Mouse (Mus musculus) CH12.LX (cell line): ENCODE data around the gene Ulk4. TPM values are rescaled to one million over a fixed set of nuclear protein-coding genes. Genes with fewer than 3 reads are reported as not detected.

ENCODE experiments used
- DNase-seq: peaks from one replicate; pipeline ENCODE4 v3.0.0-alpha.2; 2013; ENCODE audit errors: extremely low read depth
- H3K27ac ChIP-seq: 2 replicates; pipeline ENCODE4 v1.5.1; 2012; ENCODE audit warnings: low read depth, mild to moderate bottlenecking, control low read depth, moderate library complexity; ENCODE audit not compliant: insufficient read depth
- H3K27me3 ChIP-seq: replicated peaks from 2 replicates; pipeline ENCODE3; 2012; ENCODE audit warnings: inconsistent platforms
- H3K36me3 ChIP-seq, 2 experiments: replicated peaks in 1 of 2; 2 replicates each; pipeline versions ENCODE3 to v1.6.1; 2012; ENCODE audit warnings: inconsistent platforms in 1 of 2, low read length in 1 of 2, mild to moderate bottlenecking in 1 of 2, mixed read lengths in 1 of 2, moderate library complexity in 1 of 2; ENCODE audit not compliant: control insufficient read depth in 1 of 2, insufficient read depth in 1 of 2
- H3K4me1 ChIP-seq, 2 experiments: 2 replicates each; pipeline ENCODE4 v1.6.1; 2012; ENCODE audit warnings: inconsistent platforms in 1 of 2, moderate library complexity in 1 of 2; ENCODE audit not compliant: insufficient read depth in 2 of 2, control insufficient read depth in 1 of 2
- H3K4me2 ChIP-seq: 2 replicates; pipeline ENCODE4 v1.6.1; 2012; ENCODE audit warnings: low read depth, mild to moderate bottlenecking, control low read depth; ENCODE audit not compliant: poor library complexity, insufficient read depth, severe bottlenecking
- H3K4me3 ChIP-seq, 3 experiments: fragments of 150-350 bp in 1 of 3; sonication (generic) in 1 of 3; replicated peaks in 1 of 3; 2 replicates each; pipeline versions ENCODE3 to v1.5.1; 2011 to 2012; ENCODE audit warnings: low read depth in 2 of 3, low read length in 2 of 3, mild to moderate bottlenecking in 2 of 3, moderate library complexity in 2 of 3, control low read depth in 1 of 3, improper control_type of control experiment in 1 of 3, inconsistent platforms in 1 of 3, mixed read lengths in 1 of 3; ENCODE audit not compliant: poor library complexity in 1 of 3
- H3K79me2 ChIP-seq: replicated peaks from 2 replicates; pipeline ENCODE4 v1.6.1; 2012; ENCODE audit warnings: mild to moderate bottlenecking, moderate library complexity; ENCODE audit not compliant: control insufficient read depth, poor library complexity, insufficient read depth, severe bottlenecking; ENCODE audit errors: extremely low read depth
- H3K9ac ChIP-seq: 2 replicates; pipeline ENCODE4 v1.6.1; 2012; ENCODE audit warnings: low read depth, mild to moderate bottlenecking, control low read depth, moderate library complexity; ENCODE audit not compliant: insufficient read depth
- H3K9me3 ChIP-seq: replicated peaks from 2 replicates; pipeline ENCODE3; 2012; ENCODE audit warnings: low read length, inconsistent platforms, mixed read lengths
- CHD1 ChIP-seq: IDR thresholded peaks from 2 replicates; pipeline ENCODE4 v1.6.1; 2012; ENCODE audit warnings: low read depth, low read length, improper control_type of control experiment, inconsistent platforms
- CHD2 ChIP-seq: IDR thresholded peaks from 2 replicates; pipeline ENCODE4 v1.6.1; 2011; ENCODE audit warnings: low read length, improper control_type of control experiment
- CTCF ChIP-seq, 2 experiments: IDR thresholded peaks in 1 of 2; conservative IDR thresholded peaks in 1 of 2; 2 replicates each; pipeline ENCODE4 v1.5.1; 2011 to 2012; ENCODE audit warnings: low read depth in 2 of 2, low read length in 2 of 2, improper control_type of control experiment in 1 of 2, inconsistent platforms in 1 of 2, mild to moderate bottlenecking in 1 of 2, moderate library complexity in 1 of 2
- E2F4 ChIP-seq: IDR thresholded peaks from 2 replicates; pipeline ENCODE4 v1.6.1; 2011; ENCODE audit warnings: low read depth, low read length, improper control_type of control experiment; ENCODE audit not compliant: insufficient replicate concordance
- ELF1 ChIP-seq: IDR thresholded peaks from 2 replicates; pipeline ENCODE4 v1.6.1; 2014; ENCODE audit warnings: low read depth, mild to moderate bottlenecking, inconsistent platforms, low read length, improper control_type of control experiment
- EP300 ChIP-seq: IDR thresholded peaks from 2 replicates; pipeline ENCODE4 v1.6.1; 2011; ENCODE audit warnings: low read length, improper control_type of control experiment
- GABPA ChIP-seq: IDR thresholded peaks from 2 replicates; pipeline ENCODE4 v1.6.1; 2012; ENCODE audit warnings: low read depth, low read length, improper control_type of control experiment, inconsistent platforms; ENCODE audit not compliant: insufficient replicate concordance
- HCFC1 ChIP-seq: IDR thresholded peaks from 2 replicates; pipeline ENCODE4 v1.6.1; 2012; ENCODE audit warnings: low read depth, mild to moderate bottlenecking, inconsistent platforms, low read length, improper control_type of control experiment
- IRF4 ChIP-seq: IDR thresholded peaks from 2 replicates; pipeline ENCODE4 v1.6.1; 2014; ENCODE audit warnings: low read depth, mild to moderate bottlenecking, inconsistent platforms, low read length, improper control_type of control experiment
- JUN ChIP-seq: IDR thresholded peaks from 2 replicates; pipeline ENCODE4 v1.6.1; 2011; ENCODE audit warnings: low read depth, mild to moderate bottlenecking, low read length, improper control_type of control experiment, moderate library complexity; ENCODE audit not compliant: insufficient read depth
- JUND ChIP-seq: conservative IDR thresholded peaks from 2 replicates; pipeline ENCODE4 v1.6.1; 2011; ENCODE audit warnings: low read depth, low read length, improper control_type of control experiment
- MEF2A ChIP-seq: IDR thresholded peaks from 2 replicates; pipeline ENCODE4 v1.6.1; 2014; ENCODE audit warnings: low read depth, mild to moderate bottlenecking, inconsistent platforms, low read length, improper control_type of control experiment, borderline replicate concordance
- MXI1 ChIP-seq: IDR thresholded peaks from 2 replicates; pipeline ENCODE4 v1.6.1; 2011; ENCODE audit warnings: mild to moderate bottlenecking, low read depth, low read length, improper control_type of control experiment
- NELFE ChIP-seq: IDR thresholded peaks from 2 replicates; pipeline ENCODE4 v1.6.1; 2011; ENCODE audit warnings: low read depth, low read length, improper control_type of control experiment
- NRF1 ChIP-seq: IDR thresholded peaks from 2 replicates; pipeline ENCODE4 v1.6.1; 2014; ENCODE audit warnings: low read depth, mild to moderate bottlenecking, inconsistent platforms, low read length, improper control_type of control experiment, moderate library complexity
- PAX5 ChIP-seq: IDR thresholded peaks from 2 replicates; pipeline ENCODE4 v1.6.1; 2012; ENCODE audit warnings: low read length, inconsistent platforms, mixed read lengths
- POLR2A ChIP-seq: IDR thresholded peaks from 2 replicates; pipeline ENCODE4 v1.6.1; 2011; ENCODE audit warnings: low read depth, mild to moderate bottlenecking, improper control_type of control experiment, low read length
- RCOR1 ChIP-seq: conservative IDR thresholded peaks from 2 replicates; pipeline ENCODE4 v1.6.1; 2012; ENCODE audit warnings: low read depth, mild to moderate bottlenecking, inconsistent platforms, low read length, improper control_type of control experiment
- SIN3A ChIP-seq: IDR thresholded peaks from 2 replicates; pipeline ENCODE4 v1.6.1; 2012; ENCODE audit warnings: low read length, improper control_type of control experiment, inconsistent platforms
- TCF12 ChIP-seq: IDR thresholded peaks from 2 replicates; pipeline ENCODE4 v1.6.1; 2014; ENCODE audit warnings: low read depth, mild to moderate bottlenecking, inconsistent platforms, low read length, improper control_type of control experiment
- UBTF ChIP-seq: IDR thresholded peaks from 2 replicates; pipeline ENCODE4 v1.6.1; 2012; ENCODE audit warnings: low read depth, mild to moderate bottlenecking, inconsistent platforms, low read length, improper control_type of control experiment, moderate library complexity
- USF1 ChIP-seq: IDR thresholded peaks from 2 replicates; pipeline ENCODE4 v1.6.1; 2014; ENCODE audit warnings: low read depth, mild to moderate bottlenecking, inconsistent platforms, low read length, improper control_type of control experiment
- USF2 ChIP-seq: conservative IDR thresholded peaks from 2 replicates; pipeline ENCODE4 v1.6.1; 2011; ENCODE audit warnings: low read depth, low read length, improper control_type of control experiment
- ZMIZ1 ChIP-seq: IDR thresholded peaks from 2 replicates; pipeline ENCODE4 v1.6.1; 2012; ENCODE audit warnings: low read depth, mild to moderate bottlenecking, inconsistent platforms, low read length, improper control_type of control experiment
- dilution Hi-C: fragments of 300-500 bp; cut with MboI; formaldehyde crosslinking; loops from 2 replicates; pipeline ENCODE4 v1.14.3; 2020; ENCODE audit warnings: low sequenced_read_pairs; ENCODE audit not compliant: extremely low pct_unique_long_range_greater_than_20kb, extremely low pct_ligation_motif_present
- in situ Hi-C: fragments of 300-500 bp; cut with MboI; formaldehyde crosslinking; loops from 3 replicates; pipeline ENCODE4 v1.14.3; 2019; ENCODE audit warnings: low sequenced_read_pairs, low pct_ligation_motif_present, low pct_unique_long_range_greater_than_20kb, mixed read lengths
- polyA plus RNA-seq: library from polyadenylated mRNA; unstranded; fragments of >175 nt; gene quantifications from 2 replicates; pipeline ENCODE4 v1.2.1, GENCODE M21; 2012; ENCODE audit warnings: low read depth; ENCODE audit not compliant: insufficient read length
- total RNA-seq, 2 experiments: library from RNA; depleted of rRNA; stranded (reverse); fragments of 300-350 nt in 1 of 2; fragments of >200 nt in 1 of 2; gene quantifications; 2 replicates each; pipeline ENCODE4 v1.2.3; 2012 to 2014

Gene Ulk4
- total and polyA plus RNA-seq, 3 experiments: 1.6 to 25.8 (median 18.5) TPM

GRCm38 (mm10) chr9:121043021-121043420, 234.0 kb downstream of the Ulk4 start:
- no peaks in the 10 kb centered on the region for H3K27me3 ChIP-seq
- H3K4me1 ChIP-seq: peaks cover 0 to 3% of the 10 kb centered on the region in 2 experiments; a peak in 1 of 4 replicates
- H3K4me2 ChIP-seq: no peak overlapping the region
- in situ Hi-C loops (no loop called here), dilution Hi-C loops (no loop called here)
- DNase-seq: no peak
- no peak overlapping the region for H3K4me3 ChIP-seq
- no peaks in the 10 kb centered on the region for H3K9me3 ChIP-seq
- no peak overlapping the region for H3K27ac ChIP-seq
- no peak overlapping the region for H3K9ac ChIP-seq
- peaks cover 0 to 23% of the 10 kb centered on the region in 2 experiments for H3K36me3 ChIP-seq
- H3K79me2 ChIP-seq: no peaks in the 10 kb centered on the region
- TF ChIP-seq UBTF (no peak), CTCF (conservative IDR thresholded peaks at IDR 0.05 in 1 of 2, IDR thresholded peaks at IDR 0.05 in 1 of 2; ENCODE audit: low read depth in 2 of 2, low read length in 2 of 2) (no peak), JUN (no peak), NELFE (no peak), MEF2A (no peak), ZMIZ1 (no peak), CHD1 (no peak), TCF12 (no peak), SIN3A (no peak), MXI1 (no peak), JUND (no peak), HCFC1 (no peak)

- dilution Hi-C loops: no loop called here
- no peaks in the 10 kb centered on the region for H3K27me3 ChIP-seq
- H3K9ac ChIP-seq: no peak overlapping the region
- H3K36me3 ChIP-seq: peaks cover 0 to 12% of the 10 kb centered on the region in 2 experiments
- in situ Hi-C loops: no loop called here
- no peaks in the 10 kb centered on the region for H3K9me3 ChIP-seq
- H3K4me1 ChIP-seq: peaks cover 0 to 7% of the 10 kb centered on the region in 2 experiments; a peak in 1 of 4 replicates
- no peaks in the 10 kb centered on the region for H3K79me2 ChIP-seq
- H3K4me3 ChIP-seq: no peak overlapping the region
- no peak for DNase-seq
- no peak overlapping the region for H3K27ac ChIP-seq
- H3K4me2 ChIP-seq: no peak overlapping the region
- TF ChIP-seq NELFE (no peak), MEF2A (no peak), PAX5 (no peak), GABPA (no peak)
Measured at GRCm38 (mm10) chr9:121038396-121038795, 238.6 kb downstream of the Ulk4 start.

- Histone ChIP-seq H3K4me1 (peaks cover 0 to 7% of the 10 kb centered on the region in 2 experiments; a peak in 1 of 4 replicates), H3K27ac (no peak overlapping the region), H3K27me3 (no peaks in the 10 kb centered on the region), H3K9me3 (no peaks in the 10 kb centered on the region), H3K4me3 (no peak overlapping the region), H3K9ac (no peak overlapping the region), H3K36me3 (peaks cover 0 to 10% of the 10 kb centered on the region in 2 experiments), H3K4me2 (no peak overlapping the region), H3K79me2 (no peaks in the 10 kb centered on the region)
- TF ChIP-seq ELF1 (no peak), USF2 (no peak), TCF12 (no peak), POLR2A (no peak), USF1 (no peak), EP300 (no peak), NRF1 (no peak), HCFC1 (no peak), CHD1 (no peak), JUND (no peak), MEF2A (no peak), GABPA (no peak), IRF4 (no peak), PAX5 (no peak), CHD2 (no peak), E2F4 (no peak), UBTF (no peak), RCOR1 (no peak)
- in situ Hi-C loops (no loop called here), dilution Hi-C loops (no loop called here)
- DNase-seq: no peak
Measured at GRCm38 (mm10) chr9:121037975-121038374, 239.0 kb downstream of the Ulk4 start.
